Mouse (Mus musculus) cortical plate, adult 2 months (tissue): ENCODE measurements at regions not wholly inside any gene's neighbourhood (a gene's known extent, or its start where the extent isn't known, plus 50 kb on each side); places are given as distances from the start of the nearest gene placed in this dataset.

Experiments used
- CTCF ChIP-seq: fragments of 200-500 bp; IDR thresholded peaks from 2 replicates; pipeline ENCODE4 v1.5.1; 2011; ENCODE audit warnings: mild to moderate bottlenecking, control low read depth, low read length; ENCODE audit not compliant: insufficient read depth; ENCODE audit errors: extremely low read depth
- POLR2A ChIP-seq: fragments of 200-500 bp; IDR thresholded peaks from 2 replicates; pipeline ENCODE4 v1.6.1; 2011; ENCODE audit warnings: mild to moderate bottlenecking, low read length, control low read depth; ENCODE audit not compliant: insufficient read depth; ENCODE audit errors: extremely low read depth

DNA sequence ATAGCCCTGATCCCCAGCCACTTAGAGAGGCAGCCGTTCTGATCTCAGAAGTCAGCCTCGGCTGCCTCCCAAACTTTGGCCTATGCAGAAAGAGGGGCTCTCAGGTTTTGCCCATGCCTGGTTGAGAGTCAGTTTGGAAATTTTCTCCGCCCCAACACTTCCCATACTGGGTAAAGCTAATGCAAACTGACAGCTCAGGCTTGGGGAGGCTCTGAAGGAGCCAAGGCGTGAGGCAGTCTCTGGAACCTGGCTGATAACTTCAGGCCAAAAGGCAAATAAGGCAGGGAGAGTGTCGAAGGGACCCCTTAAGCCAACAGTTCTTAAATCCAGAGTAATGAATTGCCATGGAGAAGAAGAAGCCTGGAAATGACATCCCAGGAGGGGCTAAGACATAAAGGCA is 485.4 kb downstream of the Ajap1 start:
- TF ChIP-seq POLR2A (no peak), CTCF (no peak)
